Mouse (Mus musculus) kidney, postnatal 4 days (tissue): Measurements from ENCODE around the gene Copz1.

Source experiments
- DNase-seq, 2 experiments: peaks; one replicate each; pipeline ENCODE4 v3.0.0; 2021; ENCODE audit warnings: mixed read lengths in 2 of 2

The Copz1 gene

GRCm38 (mm10) chr15:103293375-103293774 lies 20.9 kb downstream of the Copz1 start:
- no peak for DNase-seq

GRCm38 (mm10) chr15:103294649-103295048 lies 22.1 kb downstream of the Copz1 start:
- DNase-seq, result no peak

GRCm38 (mm10) chr15:103295851-103296250 lies 23.3 kb downstream of the Copz1 start:
- no peak for DNase-seq

- no peak for DNase-seq
Observed at GRCm38 (mm10) chr15:103297313-103297712, 24.8 kb downstream of the Copz1 start.

GRCm38 (mm10) chr15:103298026-103298425 lies 25.5 kb downstream of the Copz1 start:
- DNase-seq, result no peak

GRCm38 (mm10) chr15:103298861-103299616 lies 26.5 kb downstream of the Copz1 start:
- no peak for DNase-seq

GRCm38 (mm10) chr15:103299644-103300043 lies 27.1 kb downstream of the Copz1 start:
- peak in 1 of 2 experiments; percentile 33 for DNase-seq

- DNase-seq, result peak; percentile 55 to 71
Observed at GRCm38 (mm10) chr15:103300067-103300471, 27.6 kb downstream of the Copz1 start.

- no peak for DNase-seq
Observed at GRCm38 (mm10) chr15:103300560-103300959, 28.0 kb downstream of the Copz1 start.

- peak in 1 of 2 experiments; percentile 40 for DNase-seq
Observed at GRCm38 (mm10) chr15:103301046-103301445, 28.5 kb downstream of the Copz1 start.

GRCm38 (mm10) chr15:103301547-103302340 lies 29.2 kb downstream of the Copz1 start:
- peak in 1 of 2 experiments; percentile 54 for DNase-seq

- DNase-seq, result peak in 1 of 2 experiments; percentile 61
Observed at GRCm38 (mm10) chr15:103302341-103303021, 30.0 kb downstream of the Copz1 start.

GRCm38 (mm10) chr15:103303916-103304615 lies 31.6 kb downstream of the Copz1 start:
- peak in 1 of 2 experiments; percentile 57 for DNase-seq

- no peak for DNase-seq
Observed at GRCm38 (mm10) chr15:103304616-103304969, 32.1 kb downstream of the Copz1 start.

GRCm38 (mm10) chr15:103305070-103305678 lies 32.7 kb downstream of the Copz1 start:
- DNase-seq, result peak; percentile 98 to 99

- DNase-seq, result no peak
Observed at GRCm38 (mm10) chr15:103305792-103306645, 33.5 kb downstream of the Copz1 start.

GRCm38 (mm10) chr15:103307125-103307524 lies 34.6 kb downstream of the Copz1 start:
- peak; percentile 96 for DNase-seq

GRCm38 (mm10) chr15:103308056-103308875 lies 35.8 kb downstream of the Copz1 start:
- DNase-seq, result peak; percentile 57 to 72

- peak; percentile 43 to 62 for DNase-seq
Observed at GRCm38 (mm10) chr15:103308876-103309580, 36.5 kb downstream of the Copz1 start.
